Mouse (Mus musculus) embryo, embryonic 11.5 days (tissue): ENCODE results near the gene Srrd.
A peak's percentile ranks its signal among the peaks of the same experiment; 100 is the strongest.

Source experiments
- DNase-seq: peaks from one replicate; pipeline ENCODE4 v3.0.0-alpha.2; 2012; ENCODE audit warnings: low read depth, low spot score

Gene Srrd

GRCm38 (mm10) chr5:112342463-112343204 is at the start of gene Srrd, which contains the start of gene Hps4:
Srrd (minus strand) TSS chr5:112343040.
Hps4 (plus strand) TSS chr5:112343083.
- peak; percentile 73 for DNase-seq

GRCm38 (mm10) chr5:112391676-112392323 is 49.0 kb upstream of the Srrd start:
- DNase-seq, result no peak

- DNase-seq, result no peak
Measured at GRCm38 (mm10) chr5:112391002-112391401, 48.2 kb upstream of the Srrd start.

- DNase-seq, result no peak
Measured at GRCm38 (mm10) chr5:112389352-112389751, 46.5 kb upstream of the Srrd start.

GRCm38 (mm10) chr5:112385973-112386372 is 43.1 kb upstream of the Srrd start:
- DNase-seq, result no peak

GRCm38 (mm10) chr5:112384805-112385472 is 42.1 kb upstream of the Srrd start:
- no peak for DNase-seq

- no peak for DNase-seq
Measured at GRCm38 (mm10) chr5:112382641-112383330, 39.9 kb upstream of the Srrd start.

GRCm38 (mm10) chr5:112382042-112382441 is 39.2 kb upstream of the Srrd start:
- no peak for DNase-seq

- no peak for DNase-seq
Measured at GRCm38 (mm10) chr5:112381154-112381553, 38.3 kb upstream of the Srrd start.

GRCm38 (mm10) chr5:112378716-112379115 is 35.9 kb upstream of the Srrd start:
- DNase-seq, result no peak

GRCm38 (mm10) chr5:112377380-112377779 is 34.5 kb upstream of the Srrd start:
- no peak for DNase-seq

- DNase-seq, result no peak
Measured at GRCm38 (mm10) chr5:112376111-112376510, 33.3 kb upstream of the Srrd start.

GRCm38 (mm10) chr5:112371933-112372332 is 29.1 kb upstream of the Srrd start:
- DNase-seq, result no peak

GRCm38 (mm10) chr5:112370236-112370813 is 27.5 kb upstream of the Srrd start:
- DNase-seq, result no peak

GRCm38 (mm10) chr5:112369326-112369725 is 26.5 kb upstream of the Srrd start:
- no peak for DNase-seq

- DNase-seq, result no peak
Measured at GRCm38 (mm10) chr5:112368666-112369065, 25.8 kb upstream of the Srrd start.

- DNase-seq, result no peak
Measured at GRCm38 (mm10) chr5:112367929-112368328, 25.1 kb upstream of the Srrd start.

- no peak for DNase-seq
Measured at GRCm38 (mm10) chr5:112367338-112367737, 24.5 kb upstream of the Srrd start.

GRCm38 (mm10) chr5:112366879-112367278 is 24.0 kb upstream of the Srrd start:
- DNase-seq, result no peak

GRCm38 (mm10) chr5:112364184-112364797 is 21.5 kb upstream of the Srrd start:
- DNase-seq, result no peak

- no peak for DNase-seq
Measured at GRCm38 (mm10) chr5:112360077-112360476, 17.2 kb upstream of the Srrd start.
